Mouse (Mus musculus) E14TG2a.4 (cell line): ENCODE results near the gene Pla2g3.

Source experiments
- CTCF ChIP-seq: conservative IDR thresholded peaks from 2 replicates; pipeline ENCODE4 v1.5.1; 2014; ENCODE audit warnings: low read length
- NANOG ChIP-seq: IDR thresholded peaks from 2 replicates; pipeline ENCODE4 v1.6.1; 2014; ENCODE audit warnings: borderline replicate concordance, low read length, mixed read lengths
- POU5F1 ChIP-seq: IDR thresholded peaks from 2 replicates; pipeline ENCODE4 v1.6.1; 2014; ENCODE audit warnings: low read length, borderline replicate concordance

DNA sequence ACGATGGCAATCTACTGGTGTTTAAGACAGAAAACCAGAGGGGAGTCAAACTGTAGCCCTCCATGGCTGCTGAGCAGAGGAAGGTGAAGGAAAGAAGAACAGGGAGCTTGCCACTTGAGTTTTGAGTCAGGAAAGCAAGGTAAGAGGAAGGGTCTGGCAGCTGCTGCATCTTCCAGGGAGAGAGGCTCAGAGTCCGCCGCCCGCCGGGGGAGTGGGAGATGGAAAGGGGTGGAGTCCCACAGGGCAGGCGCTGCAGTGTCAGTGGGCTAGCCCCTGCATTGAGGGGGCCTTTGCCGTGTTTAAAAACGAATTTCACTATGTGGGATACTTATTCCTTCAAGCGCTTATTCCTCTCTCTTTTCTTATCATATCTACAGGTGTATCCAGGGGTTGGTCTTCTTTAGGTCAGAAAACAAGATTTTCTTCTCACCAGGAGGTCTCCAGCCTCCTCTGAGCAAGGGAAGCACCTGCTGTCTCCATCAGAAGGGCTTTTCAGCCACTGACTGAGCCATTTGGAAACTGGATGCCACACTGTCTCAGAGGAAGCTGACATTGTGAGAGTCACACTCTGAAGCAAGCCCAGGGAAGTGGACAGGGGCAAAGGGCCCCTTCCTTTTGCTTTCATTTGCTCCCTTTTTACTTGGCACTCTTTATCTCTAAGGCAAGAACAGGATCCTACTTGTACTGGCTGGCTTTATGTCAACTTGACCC, 57.6 kb downstream of the Pla2g3 start:
- TF ChIP-seq CTCF (no peak), NANOG (no peak), POU5F1 (no peak)
